Mouse (Mus musculus) embryonic facial prominence, embryonic 11.5 days (tissue): ENCODE data around the gene A430033K04Rik. TPM values are rescaled to one million over a fixed set of nuclear protein-coding genes. Genes with fewer than 3 reads are reported as not detected.

Source experiments
- ATAC-seq: fragments of 200-750 bp; cut with Nextera tagmentation; replicated peaks from 2 replicates; pipeline ENCODE4 v1.8.0; 2017; ENCODE audit warnings: low read depth; ENCODE audit not compliant: insufficient number of reproducible peaks, low FRiP score, low TSS enrichment
- DNase-seq: peaks from one replicate; pipeline ENCODE4 v3.0.0-alpha.2; 2015; ENCODE audit warnings: low spot score
- H3K27ac ChIP-seq: fragments of 300-500 bp; sonication (generic); replicated peaks from 2 replicates; pipeline ENCODE4 v1.5.1; 2014; ENCODE audit warnings: mild to moderate bottlenecking, low read depth, low read length, control low read depth
- H3K27me3 ChIP-seq: fragments of 300-500 bp; sonication (generic); 2 replicates; pipeline ENCODE4 v1.6.1; 2014; ENCODE audit warnings: mild to moderate bottlenecking, low read length, moderate library complexity, mixed read lengths; ENCODE audit not compliant: control insufficient read depth, insufficient read depth
- H3K36me3 ChIP-seq: fragments of 300-500 bp; sonication (generic); replicated peaks from 2 replicates; pipeline ENCODE4 v1.6.1; 2014; ENCODE audit warnings: low read depth, mild to moderate bottlenecking, low read length, moderate library complexity, mixed read lengths; ENCODE audit not compliant: control insufficient read depth, insufficient read depth
- H3K4me1 ChIP-seq: fragments of 300-500 bp; sonication (generic); 2 replicates; pipeline ENCODE4 v1.6.1; 2014; ENCODE audit warnings: low read length, mixed read lengths; ENCODE audit not compliant: control insufficient read depth, insufficient read depth
- H3K4me2 ChIP-seq: fragments of 300-500 bp; sonication (generic); 2 replicates; pipeline ENCODE4 v1.6.1; 2014; ENCODE audit warnings: low read depth, mild to moderate bottlenecking, control low read depth, low read length, moderate library complexity
- H3K4me3 ChIP-seq: fragments of 300-500 bp; sonication (generic); 2 replicates; pipeline ENCODE4 v1.5.1; 2014; ENCODE audit warnings: low read depth, low read length, control low read depth
- H3K9ac ChIP-seq: fragments of 300-500 bp; sonication (generic); replicated peaks from 2 replicates; pipeline ENCODE4 v1.6.1; 2014; ENCODE audit warnings: mild to moderate bottlenecking, control low read depth, low read length
- H3K9me3 ChIP-seq: fragments of 300-500 bp; sonication (generic); replicated peaks from 2 replicates; pipeline ENCODE4 v1.6.1; 2016; ENCODE audit warnings: mild to moderate bottlenecking, low read length, inconsistent platforms, mixed read lengths; ENCODE audit not compliant: control insufficient read depth
- WGBS: fragments of 180-500 bp; shearing (Covaris S2); extraction: QIAGEN DNeasy Blood & Tissue Kit; methylation state at CpG from one replicate; pipeline ENCODE4 v1.1.7; 2014; 5-methylcytosine and 5-hydroxymethylcytosine counted together
- polyA plus RNA-seq: library from polyadenylated mRNA; unstranded; fragments of >200 nt; fragmentation: Nextera tagmentation; extraction: Ambion mirVana; gene quantifications from 2 replicates; pipeline ENCODE4 v1.2.1, GENCODE M21; 2014

A430033K04Rik gene
- polyA plus RNA-seq, 1 experiment from 2014 or later: 12.3 TPM

DNA sequence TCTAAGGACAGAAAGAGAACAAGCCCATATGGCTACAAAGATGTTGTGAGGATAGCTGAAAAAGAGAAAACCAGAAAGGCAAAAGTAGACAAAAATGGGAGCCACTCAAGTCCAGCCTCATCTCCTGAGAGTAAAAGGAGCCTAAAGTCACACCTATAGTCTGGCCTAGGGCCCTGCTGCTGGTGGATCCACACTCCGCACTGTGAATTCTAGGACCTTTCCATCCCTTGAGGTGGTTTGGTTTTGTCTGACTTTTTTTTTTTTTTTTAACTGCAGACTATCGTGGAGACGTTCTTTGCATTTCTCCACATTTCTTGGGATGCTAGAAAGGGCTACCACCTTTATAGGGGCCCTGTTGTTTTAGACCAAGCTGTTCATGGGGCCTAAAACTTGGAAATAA lies 18.4 kb downstream of the A430033K04Rik start:
- no peak for DNase-seq
- 90% methylated on average over 3 of the region's 3 CpGs for WGBS
- no peaks in the 10 kb centered on the region for H3K4me1 ChIP-seq

GRCm38 (mm10) chr5:138641761-138642160 lies 19.1 kb downstream of the A430033K04Rik start:
- no peaks in the 10 kb centered on the region for H3K4me1 ChIP-seq
- DNase-seq (no peak), ATAC-seq (no peak)
- H3K4me2 ChIP-seq: no peak overlapping the region
- H3K27me3 ChIP-seq: no peaks in the 10 kb centered on the region
- no peaks in the 10 kb centered on the region for H3K9me3 ChIP-seq
- no peak overlapping the region for H3K27ac ChIP-seq
- H3K4me3 ChIP-seq: no peak overlapping the region
- H3K36me3 ChIP-seq: no peaks in the 10 kb centered on the region; the same call in 1 of the 2 replicates
- H3K9ac ChIP-seq: no peak overlapping the region
- WGBS: 93% methylated on average over 3 of the region's 3 CpGs

More for the DNA sequence above, 18.4 kb downstream of the A430033K04Rik start:
- Histone ChIP-seq H3K9ac (no peak overlapping the region), H3K9me3 (no peaks in the 10 kb centered on the region), H3K4me3 (no peak overlapping the region), H3K4me2 (no peak overlapping the region), H3K27me3 (no peaks in the 10 kb centered on the region), H3K36me3 (no peaks in the 10 kb centered on the region; the same call in 1 of the 2 replicates), H3K27ac (no peak overlapping the region)
- ATAC-seq: no peak

- 85% methylated on average over 1 of the region's 1 CpGs for WGBS
- no peaks in the 10 kb centered on the region for H3K27me3 ChIP-seq
- H3K9ac ChIP-seq: no peak overlapping the region
- H3K4me3 ChIP-seq: no peak overlapping the region
- H3K4me1 ChIP-seq: no peaks in the 10 kb centered on the region
- no peaks in the 10 kb centered on the region for H3K36me3 ChIP-seq
- H3K27ac ChIP-seq: no peak overlapping the region
- H3K4me2 ChIP-seq: no peak overlapping the region
- H3K9me3 ChIP-seq: no peaks in the 10 kb centered on the region
- DNase-seq (no peak), ATAC-seq (no peak)
Measured at GRCm38 (mm10) chr5:138652911-138653310, 30.3 kb downstream of the A430033K04Rik start.

- ATAC-seq: 0 out of 2 replicates have a peak, but pooled peaks have one; percentile 56
- H3K9me3 ChIP-seq: no peaks in the 10 kb centered on the region
Measured at GRCm38 (mm10) chr5:138656477-138657156, 34.0 kb downstream of the A430033K04Rik start.

GRCm38 (mm10) chr5:138657407-138657806 lies 34.7 kb downstream of the A430033K04Rik start:
- 90% methylated on average over 3 of the region's 3 CpGs for WGBS
- DNase-seq: no peak

More at GRCm38 (mm10) chr5:138656477-138657156, 34.0 kb downstream of the A430033K04Rik start:
- Histone ChIP-seq H3K4me2 (no peak overlapping the region), H3K27ac (no peak overlapping the region), H3K4me1 (no peaks in the 10 kb centered on the region), H3K4me3 (no peak overlapping the region), H3K27me3 (no peaks in the 10 kb centered on the region), H3K9ac (no peak overlapping the region), H3K36me3 (no peaks in the 10 kb centered on the region)
- WGBS: 16% methylated on average over 2 of the region's 2 CpGs
- peak; percentile 68 for DNase-seq

GRCm38 (mm10) chr5:138657854-138658253 lies 35.2 kb downstream of the A430033K04Rik start:
- Histone ChIP-seq H3K4me1 (no peaks in the 10 kb centered on the region), H3K4me3 (no peak overlapping the region), H3K27me3 (no peaks in the 10 kb centered on the region), H3K27ac (no peak overlapping the region), H3K9me3 (no peaks in the 10 kb centered on the region), H3K36me3 (no peaks in the 10 kb centered on the region), H3K9ac (no peak overlapping the region), H3K4me2 (no peak overlapping the region)
- DNase-seq: peak; percentile 80
- ATAC-seq: 0 out of 2 replicates have a peak, but pooled peaks have one; percentile 52
- WGBS: 32% methylated on average over 6 of the region's 6 CpGs

More at GRCm38 (mm10) chr5:138657407-138657806, 34.7 kb downstream of the A430033K04Rik start:
- Histone ChIP-seq H3K36me3 (no peaks in the 10 kb centered on the region), H3K4me2 (no peak overlapping the region), H3K9me3 (no peaks in the 10 kb centered on the region), H3K4me3 (no peak overlapping the region), H3K4me1 (no peaks in the 10 kb centered on the region), H3K9ac (no peak overlapping the region), H3K27ac (no peak overlapping the region), H3K27me3 (no peaks in the 10 kb centered on the region)
- ATAC-seq: no peak

DNA sequence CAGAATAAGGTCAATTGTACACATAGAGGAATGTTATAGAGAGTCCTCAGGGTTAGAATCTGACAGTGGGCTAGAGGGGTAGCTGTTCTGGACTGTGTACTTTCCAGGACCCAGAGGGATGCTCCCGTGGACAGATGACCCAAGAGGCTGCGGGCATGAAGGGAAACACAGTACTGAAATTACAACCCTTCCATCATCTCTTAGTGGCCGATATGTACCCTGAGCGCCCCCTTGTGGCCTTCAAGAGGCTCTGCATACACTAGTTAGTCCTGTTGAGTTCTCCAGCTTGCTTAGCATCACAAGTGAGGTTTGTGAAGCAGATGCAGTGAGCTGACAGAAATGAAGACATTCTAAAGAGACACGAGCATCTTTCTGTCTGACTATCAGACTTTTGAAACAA lies 36.3 kb downstream of the A430033K04Rik start:
- Histone ChIP-seq H3K4me2 (no peak overlapping the region), H3K36me3 (no peaks in the 10 kb centered on the region), H3K27me3 (no peaks in the 10 kb centered on the region), H3K9me3 (no peaks in the 10 kb centered on the region), H3K4me3 (no peak overlapping the region), H3K27ac (no peak overlapping the region), H3K9ac (no peak overlapping the region), H3K4me1 (no peaks in the 10 kb centered on the region)
- WGBS: 9% methylated on average over 5 of the region's 5 CpGs
- peak; percentile 77 for DNase-seq
- ATAC-seq: 0 out of 2 replicates have a peak, but pooled peaks have one; percentile 48

GRCm38 (mm10) chr5:138683023-138683766 lies 60.5 kb downstream of the A430033K04Rik start:
- no peak overlapping the region for H3K27ac ChIP-seq
- no peak overlapping the region for H3K9ac ChIP-seq
- 70% methylated on average over 8 of the region's 8 CpGs for WGBS
- no peaks in the 10 kb centered on the region for H3K4me1 ChIP-seq
- no peak for DNase-seq
- no peaks in the 10 kb centered on the region for H3K27me3 ChIP-seq
- ATAC-seq: no peak
- no peaks in the 10 kb centered on the region for H3K36me3 ChIP-seq
- H3K4me2 ChIP-seq: no peak overlapping the region
- no peaks in the 10 kb centered on the region for H3K9me3 ChIP-seq
- H3K4me3 ChIP-seq: no peak overlapping the region
